Mouse (Mus musculus) right cerebral cortex, postnatal 10 days (tissue): ENCODE results near the gene Crtc3.

Source experiments
- DNase-seq, 2 experiments: peaks; one replicate each; pipeline ENCODE4 v3.0.0; 2021; ENCODE audit warnings: low spot score in 2 of 2

Crtc3 gene

GRCm38 (mm10) chr7:80638460-80638859, 50.2 kb downstream of the Crtc3 start:
- no peak for DNase-seq

DNA sequence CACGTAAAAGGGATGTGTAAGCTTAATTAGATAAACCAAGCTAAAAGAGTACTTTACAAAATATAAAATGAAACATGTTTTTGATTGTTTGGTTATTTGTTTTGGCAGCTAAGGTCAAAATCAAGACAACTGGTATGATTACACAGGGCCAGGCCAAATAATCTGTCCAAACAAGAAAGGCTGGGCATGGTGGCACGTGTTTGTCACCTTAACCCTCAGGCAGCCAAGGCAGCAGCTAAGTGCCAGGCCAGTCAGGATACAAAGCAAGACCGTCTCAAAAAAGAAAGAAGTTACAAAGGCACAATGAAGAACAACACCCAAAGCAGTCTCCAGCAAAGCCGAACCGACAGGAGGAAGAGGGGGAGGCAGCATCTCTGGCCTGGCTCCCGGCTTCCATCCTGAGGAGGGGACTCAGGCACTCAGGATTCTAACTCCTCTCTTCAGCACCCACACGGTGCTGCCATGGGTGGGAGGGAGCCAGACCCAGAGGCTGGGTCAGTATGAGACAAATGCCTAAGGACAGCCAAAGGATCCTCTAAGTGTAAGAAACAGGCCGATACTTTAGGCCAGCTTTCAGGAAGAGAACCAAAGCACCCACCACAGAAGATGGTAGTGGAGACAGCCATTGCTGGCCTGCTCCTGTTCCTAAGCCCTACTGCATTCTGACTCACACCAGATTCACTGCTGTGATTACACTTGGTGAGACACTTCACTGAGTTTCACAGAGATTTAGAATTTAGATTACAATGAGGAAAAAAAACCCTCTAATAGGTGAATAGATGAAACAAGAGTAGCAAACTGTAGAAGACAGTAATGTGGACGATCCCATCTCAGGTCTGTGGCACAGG, 51.5 kb downstream of the Crtc3 start:
- DNase-seq: no peak

GRCm38 (mm10) chr7:80636288-80636952, 52.3 kb downstream of the Crtc3 start:
- DNase-seq: no peak

- no peak for DNase-seq
Observed at GRCm38 (mm10) chr7:80635866-80636265, 52.8 kb downstream of the Crtc3 start.

DNA sequence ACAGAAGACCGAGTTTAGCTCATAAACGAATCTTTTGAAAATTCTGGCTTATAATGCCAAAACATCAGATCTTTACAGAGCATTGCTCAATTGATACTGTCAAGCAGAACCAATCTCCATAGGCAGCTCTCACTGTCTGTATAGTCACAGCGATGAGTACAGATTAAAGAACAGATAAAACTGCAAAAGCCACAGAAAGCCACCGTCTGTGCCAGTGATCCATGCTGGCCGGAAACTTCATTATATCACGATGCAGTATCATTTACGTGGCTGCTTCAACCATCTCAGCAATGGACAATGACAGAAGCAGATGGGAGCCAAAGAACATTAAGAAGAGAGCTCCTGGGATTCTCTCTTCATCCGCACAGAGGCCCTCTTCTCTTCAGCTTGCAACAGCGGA, 53.9 kb downstream of the Crtc3 start:
- no peak for DNase-seq

- no peak for DNase-seq
Observed at GRCm38 (mm10) chr7:80633635-80634034, 55.0 kb downstream of the Crtc3 start.

DNA sequence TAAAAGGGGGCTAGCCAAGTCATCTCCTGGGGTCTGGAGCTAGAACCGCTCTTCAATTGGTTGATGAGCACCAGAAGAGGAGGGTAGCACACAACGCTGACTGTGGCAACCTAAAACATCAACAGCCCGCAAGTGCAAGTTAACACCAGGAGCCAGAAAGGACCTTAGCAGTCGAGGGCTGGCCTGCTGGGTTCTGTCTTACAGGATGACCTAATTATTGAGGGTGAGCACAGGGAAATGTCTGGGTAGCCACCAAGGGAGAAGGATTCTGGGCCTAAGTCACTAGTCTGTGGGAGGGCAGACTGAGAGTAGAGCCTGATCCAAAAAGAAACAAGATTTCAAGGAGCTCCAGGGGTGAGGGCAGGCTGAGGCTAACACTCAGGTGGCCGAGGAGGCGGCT, 56.7 kb downstream of the Crtc3 start:
- no peak for DNase-seq

- no peak for DNase-seq
Observed at GRCm38 (mm10) chr7:80631405-80631804, 57.3 kb downstream of the Crtc3 start.

GRCm38 (mm10) chr7:80629369-80629768, 59.3 kb downstream of the Crtc3 start:
- DNase-seq: no peak

GRCm38 (mm10) chr7:80628708-80629183, 59.9 kb downstream of the Crtc3 start:
- peak; percentile 68 to 75 for DNase-seq

DNA sequence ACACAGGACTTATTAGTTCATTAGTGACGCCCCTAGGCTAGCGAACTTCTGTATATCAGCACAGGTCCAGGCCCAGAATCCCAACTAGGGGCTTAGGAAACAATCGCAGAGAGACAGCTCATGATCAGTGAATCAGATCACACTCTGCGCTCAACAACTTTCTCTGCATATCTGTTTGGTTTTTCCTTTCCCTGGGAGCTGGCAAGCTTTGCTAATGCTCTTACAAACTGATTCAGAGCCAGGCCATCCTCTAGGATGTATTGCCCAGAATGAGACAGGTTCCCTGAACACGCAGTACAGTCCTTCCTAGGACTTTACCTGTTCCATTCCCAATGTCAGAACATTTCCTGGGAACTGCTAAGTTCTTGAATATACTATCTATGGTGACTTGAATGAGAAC, 61.7 kb downstream of the Crtc3 start:
- no peak for DNase-seq

DNA sequence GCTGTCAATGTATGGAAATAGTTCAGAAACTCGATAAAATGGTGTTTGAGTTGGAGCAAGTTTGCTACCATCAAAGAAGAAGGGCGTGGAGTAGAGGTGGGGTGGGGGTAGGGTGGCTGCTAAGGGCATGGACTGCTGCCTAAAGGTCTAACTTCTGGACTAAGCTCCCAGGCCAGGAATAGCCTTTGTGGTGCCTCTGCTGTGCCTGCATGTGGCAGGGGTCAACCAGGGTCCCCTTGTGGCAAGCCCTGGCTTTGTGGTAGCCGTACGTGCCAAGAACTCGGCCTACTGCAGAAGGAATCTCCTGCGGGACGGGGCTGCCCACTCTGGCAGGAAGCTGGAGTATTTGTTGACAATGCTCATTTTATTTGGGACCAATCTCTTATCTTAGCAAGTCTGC, 62.8 kb downstream of the Crtc3 start:
- no peak for DNase-seq

GRCm38 (mm10) chr7:80623276-80623675, 65.4 kb downstream of the Crtc3 start:
- no peak for DNase-seq

GRCm38 (mm10) chr7:80616096-80616495, 72.6 kb downstream of the Crtc3 start:
- DNase-seq: no peak

DNA sequence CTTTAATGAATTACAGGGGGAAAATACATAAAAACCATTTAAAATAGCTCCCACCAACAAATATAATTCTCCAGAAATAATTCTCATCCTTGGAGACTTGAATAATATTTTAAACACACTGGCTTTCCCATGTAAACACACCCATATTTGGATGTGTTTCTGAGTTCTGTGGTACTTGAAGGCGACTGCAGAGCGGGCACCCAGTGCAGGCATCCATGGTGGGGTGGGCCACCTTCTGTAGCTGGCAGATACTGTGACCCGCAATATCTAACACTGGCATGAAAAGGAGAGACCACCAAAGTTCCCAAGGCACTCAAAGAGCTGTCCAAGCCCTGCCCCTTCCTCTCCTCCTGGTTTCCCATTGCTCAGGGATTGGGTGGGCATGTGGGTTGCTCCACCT, 74.6 kb downstream of the Crtc3 start:
- DNase-seq: no peak

DNA sequence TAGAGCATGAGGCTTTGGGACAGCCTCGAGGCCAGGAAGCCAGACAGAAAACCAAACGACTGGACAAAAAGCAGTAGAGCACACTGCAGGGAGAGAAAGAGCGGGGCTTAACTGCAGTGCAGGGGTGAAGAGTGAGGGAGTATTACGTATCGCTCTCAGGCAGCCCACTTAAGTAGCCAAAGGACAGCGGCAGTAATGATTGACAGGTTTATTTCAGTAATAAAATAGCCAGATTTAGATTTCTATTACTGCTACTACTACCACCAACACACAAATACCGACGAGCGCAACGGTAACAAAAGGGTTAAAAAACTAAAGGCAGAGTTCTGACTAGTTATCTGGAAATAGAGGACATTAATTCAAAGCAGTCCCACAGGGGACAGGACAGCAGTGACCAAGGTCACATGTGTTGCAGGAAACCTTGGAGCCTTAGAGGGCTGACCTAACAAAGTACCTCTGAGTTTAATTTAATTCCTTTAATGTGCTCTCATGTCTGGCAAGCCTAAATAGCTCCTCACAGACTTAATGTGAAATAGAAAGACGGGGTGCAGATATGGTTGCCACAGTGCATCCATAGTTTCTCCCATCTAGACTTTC, 76.4 kb downstream of the Crtc3 start:
- DNase-seq: no peak

- no peak for DNase-seq
Observed at GRCm38 (mm10) chr7:80611646-80612045, 77.0 kb downstream of the Crtc3 start.

DNA sequence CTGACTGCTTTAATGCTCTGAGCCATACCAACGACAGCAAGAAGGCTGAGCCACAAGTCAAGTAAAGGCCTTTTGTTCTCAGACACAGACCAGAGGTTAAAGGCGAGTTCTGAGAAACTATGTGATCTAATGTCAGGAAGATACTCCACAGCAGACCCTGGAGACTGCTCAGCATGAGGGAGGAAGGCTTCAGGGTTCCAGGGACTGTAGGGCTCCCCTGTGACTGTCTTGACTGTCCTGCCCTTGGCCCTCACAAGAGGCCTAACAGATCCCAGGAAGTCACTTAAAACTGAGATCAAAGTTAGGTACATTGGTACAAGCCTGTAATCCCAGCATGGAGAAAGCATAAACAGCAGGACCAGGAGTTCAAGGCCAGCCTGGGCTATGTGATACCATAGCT, 81.2 kb downstream of the Crtc3 start:
- DNase-seq: no peak

DNA sequence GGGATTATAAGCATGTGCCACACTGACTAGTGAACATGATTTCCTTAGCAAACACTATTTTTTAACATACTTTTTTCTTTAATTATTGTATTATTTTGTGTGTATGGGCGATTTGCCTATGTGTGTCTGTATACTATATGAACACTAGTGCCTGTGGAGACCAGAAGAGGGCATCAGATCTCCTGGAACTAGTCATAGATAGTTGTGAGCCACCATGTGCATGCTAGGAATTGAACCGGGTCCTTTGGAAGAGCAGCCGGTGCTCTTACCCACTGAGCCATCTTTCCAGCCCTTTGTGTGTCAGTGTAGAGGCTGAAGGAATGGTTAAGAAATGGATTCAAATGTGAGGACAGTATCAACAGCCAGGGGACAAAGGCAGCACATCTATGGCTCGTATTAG, 82.2 kb downstream of the Crtc3 start:
- DNase-seq: no peak

DNA sequence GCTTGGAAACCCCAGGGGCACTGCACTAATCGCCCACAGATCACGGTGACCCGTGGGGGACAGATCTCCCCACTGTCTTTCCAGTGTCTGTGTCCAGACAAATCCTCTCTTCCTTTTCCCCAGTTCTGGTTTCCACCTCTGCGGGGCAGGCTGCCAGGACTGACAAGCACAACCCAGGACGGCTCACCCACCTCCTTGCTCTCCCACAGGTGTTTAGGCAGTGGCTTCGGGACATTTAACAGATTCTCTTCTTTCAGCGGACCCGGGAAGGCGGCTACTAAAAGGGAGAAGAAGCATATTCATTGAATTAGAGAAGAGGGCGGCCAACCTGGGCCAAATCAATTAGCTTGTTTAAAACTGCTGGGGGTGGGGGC, 83.1 kb downstream of the Crtc3 start:
- no peak for DNase-seq

DNA sequence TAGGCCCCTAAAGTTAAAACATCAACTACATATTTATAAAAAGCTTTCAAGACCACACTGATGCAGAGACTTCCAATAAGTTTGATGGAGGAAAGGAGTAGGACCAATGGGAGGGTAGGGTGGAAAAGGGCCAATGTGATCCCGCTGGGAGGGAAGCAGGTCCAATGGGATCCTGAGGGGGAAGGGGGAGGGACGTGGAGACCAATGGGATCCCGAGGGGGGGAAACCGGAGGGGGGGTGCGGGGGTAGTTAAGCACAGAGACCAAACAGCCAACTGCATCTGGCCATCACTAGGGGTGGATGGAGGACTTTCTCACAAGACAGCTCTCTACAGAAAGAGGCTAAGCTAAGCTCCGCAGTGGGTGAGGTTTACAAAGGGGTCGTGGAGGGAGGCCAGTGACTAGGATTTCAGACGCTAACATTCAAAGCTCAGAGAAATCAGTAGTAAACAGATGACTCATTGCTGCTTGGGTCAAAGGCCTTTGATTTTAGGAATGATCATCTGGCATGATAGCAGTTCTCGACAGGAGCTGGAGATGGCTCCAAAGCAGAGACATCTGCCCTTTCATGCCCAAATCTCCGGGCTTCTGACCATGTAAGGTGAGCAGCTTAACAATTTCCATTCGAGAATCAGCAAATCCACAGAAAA, 83.6 kb downstream of the Crtc3 start:
- DNase-seq: no peak

DNA sequence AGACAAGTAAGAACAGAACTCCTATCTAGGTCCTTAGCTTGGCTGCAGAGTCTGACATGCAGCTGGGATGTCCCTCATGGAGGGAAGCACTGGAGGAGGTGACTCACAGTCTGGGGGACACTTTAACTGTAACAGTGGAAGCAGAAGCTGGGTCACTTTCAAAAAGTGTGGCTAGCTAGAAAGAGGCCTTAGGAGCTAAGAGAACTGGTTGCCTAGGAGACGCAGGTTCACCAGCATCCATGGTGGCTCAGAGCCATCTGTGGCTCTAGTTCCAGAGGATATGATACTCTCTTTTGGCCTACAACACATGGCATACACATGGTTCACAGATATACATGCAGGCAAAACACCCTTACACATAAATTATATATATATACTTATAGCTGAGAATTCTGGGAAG, 86.1 kb downstream of the Crtc3 start:
- DNase-seq: peak; percentile 61 to 84
